Mouse (Mus musculus): ENCODE data around the gene Bcl2l10.

DNA sequence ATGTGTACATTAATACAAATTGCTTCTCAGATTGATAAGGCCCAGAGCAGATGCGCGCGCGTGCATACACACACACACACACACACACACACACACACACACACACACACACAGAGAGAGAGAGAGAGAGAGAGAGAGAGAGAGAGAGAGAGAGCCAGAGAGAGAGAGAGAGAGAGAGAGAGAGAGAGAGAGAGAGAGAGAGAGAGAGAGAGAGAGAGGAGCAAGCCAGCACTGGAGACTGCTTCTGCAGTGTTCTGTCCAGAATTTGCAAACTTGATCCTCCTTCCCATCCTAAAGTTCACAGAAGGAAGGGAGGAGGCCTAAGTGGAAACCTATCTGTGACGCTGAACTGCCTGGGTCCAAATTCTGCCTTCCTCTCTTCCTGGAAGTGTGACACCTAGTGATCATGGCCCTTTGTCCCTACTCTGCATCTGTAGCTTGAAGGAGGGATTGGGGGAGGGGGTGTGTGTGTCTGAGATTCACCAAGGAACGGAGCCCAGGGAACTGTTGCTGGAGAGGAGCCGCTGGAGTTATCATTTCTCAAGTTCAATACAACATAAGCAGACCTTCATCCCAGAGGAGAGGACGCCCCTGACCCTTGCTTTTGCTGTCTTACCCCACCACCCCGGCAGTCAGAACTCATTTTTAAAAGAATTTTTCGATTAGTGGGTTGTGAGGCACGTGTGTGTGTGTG lies 34.3 kb upstream of the Bcl2l10 start:
- TF ChIP-seq POLR2A (IDR thresholded peaks at IDR 0.05; ENCODE audit: insufficient read length, low read depth) (no peak), USF1 (IDR thresholded peaks at IDR 0.05; ENCODE audit: low read depth) (no peak), MAX (IDR thresholded peaks at IDR 0.05; ENCODE audit: low read depth) (no peak), E2F4 (IDR thresholded peaks at IDR 0.05; ENCODE audit: insufficient read depth) (no peak), MYOG (IDR thresholded peaks at IDR 0.05; ENCODE audit: control insufficient read depth in 1 of 3, insufficient read depth in 1 of 3, insufficient read length in 2 of 3, low read depth in 2 of 3) (no peak)

Data from myocyte (in vitro differentiated cells).